Mouse (Mus musculus) stomach, postnatal 0 days (tissue): ENCODE results near the gene Wasf2. TPM values are rescaled to one million over a fixed set of nuclear protein-coding genes. Genes with fewer than 3 reads are reported as not detected.

ENCODE experiments used
- ATAC-seq: fragments of 200-750 bp; cut with Nextera tagmentation; 2 replicates; pipeline ENCODE4 v1.8.0; 2017; ENCODE audit not compliant: low FRiP score, low TSS enrichment
- DNase-seq: peaks from one replicate; pipeline ENCODE4 v3.0.0-alpha.2; 2016; ENCODE audit warnings: low spot score
- H3K27ac ChIP-seq: fragments of 300-500 bp; sonication (generic); replicated peaks from 2 replicates; pipeline ENCODE4 v1.5.1; 2014; ENCODE audit warnings: mild to moderate bottlenecking, control low read depth
- H3K27me3 ChIP-seq: fragments of 300-500 bp; sonication (generic); 2 replicates; pipeline ENCODE4 v1.6.1; 2014; ENCODE audit warnings: low read length; ENCODE audit not compliant: control insufficient read depth, insufficient read depth
- H3K36me3 ChIP-seq: fragments of 300-500 bp; sonication (generic); 2 replicates; pipeline ENCODE4 v1.6.1; 2014; ENCODE audit warnings: low read length, mixed read lengths; ENCODE audit not compliant: control insufficient read depth, insufficient read depth
- H3K4me1 ChIP-seq: fragments of 300-500 bp; sonication (generic); replicated peaks from 2 replicates; pipeline ENCODE4 v1.6.1; 2014; ENCODE audit warnings: antibody characterized with exemption; ENCODE audit not compliant: control insufficient read depth, insufficient read depth
- H3K4me2 ChIP-seq: fragments of 300-500 bp; sonication (generic); replicated peaks from 2 replicates; pipeline ENCODE4 v1.6.1; 2014; ENCODE audit warnings: low read depth, mild to moderate bottlenecking, control low read depth, moderate library complexity
- H3K4me3 ChIP-seq: fragments of 300-500 bp; sonication (generic); 2 replicates; pipeline ENCODE4 v1.5.1; 2014; ENCODE audit warnings: low read depth, low read length, control low read depth
- H3K9ac ChIP-seq: fragments of 300-500 bp; sonication (generic); 2 replicates; pipeline ENCODE4 v1.6.1; 2014; ENCODE audit warnings: mild to moderate bottlenecking, low read length, control low read depth, mixed read lengths
- H3K9me3 ChIP-seq: fragments of 300-500 bp; sonication (generic); 2 replicates; pipeline ENCODE4 v1.6.1; 2016; ENCODE audit warnings: low read length; ENCODE audit not compliant: control insufficient read depth
- CTCF ChIP-seq: IDR thresholded peaks from 2 replicates; pipeline ENCODE4 v1.5.1; 2016; ENCODE audit warnings: antibody characterized with exemption, low read depth, mild to moderate bottlenecking, moderate library complexity
- EP300 ChIP-seq: optimal IDR thresholded peaks from 2 replicates; pipeline ENCODE3; 2016; ENCODE audit warnings: antibody characterized with exemption
- WGBS: fragments of 180-500 bp; shearing (Covaris S2); extraction: QIAGEN DNeasy Blood & Tissue Kit; methylation state at CpG from one replicate; pipeline ENCODE4 v1.1.7; 2014; 5-methylcytosine and 5-hydroxymethylcytosine counted together
- polyA plus RNA-seq: library from polyadenylated mRNA; unstranded; fragments of >200 nt; fragmentation: Nextera tagmentation; extraction: Ambion mirVana; gene quantifications from 2 replicates; pipeline ENCODE4 v1.2.1, GENCODE M21; 2015

The Wasf2 gene
- polyA plus RNA-seq, 1 experiment from 2014 or later = 84.2 TPM

- no peak for TF ChIP-seq EP300
- no peak for TF ChIP-seq CTCF
- no peaks in the 10 kb centered on the region; the same call in 1 of the 2 replicates for H3K4me1 ChIP-seq
- no peaks in the 10 kb centered on the region for H3K9me3 ChIP-seq
- ATAC-seq (no peak), DNase-seq (no peak)
- H3K27me3 ChIP-seq = no peaks in the 10 kb centered on the region
- H3K27ac ChIP-seq = no peak overlapping the region
- H3K36me3 ChIP-seq = 0 out of 2 replicates have a peak, but pooled peaks cover 2% of the 10 kb centered on the region
- WGBS = 83% methylated on average over 8 of the region's 8 CpGs
- no peak overlapping the region for H3K4me3 ChIP-seq
- H3K9ac ChIP-seq = no peak overlapping the region
- no peak overlapping the region for H3K4me2 ChIP-seq
These were observed 29.9 kb downstream of the Wasf2 start for GRCm38 (mm10) chr4:133160211-133160610.

GRCm38 (mm10) chr4:133160821-133161220 is 30.5 kb downstream of the Wasf2 start:
- Histone ChIP-seq H3K9ac (no peak overlapping the region), H3K4me2 (no peak overlapping the region), H3K4me1 (no peaks in the 10 kb centered on the region; the same call in 1 of the 2 replicates), H3K36me3 (0 out of 2 replicates have a peak, but pooled peaks cover 2% of the 10 kb centered on the region), H3K27me3 (no peaks in the 10 kb centered on the region), H3K27ac (no peak overlapping the region), H3K9me3 (no peaks in the 10 kb centered on the region), H3K4me3 (no peak overlapping the region)
- no peak for ATAC-seq
- WGBS = 68% methylated on average over 4 of the region's 4 CpGs
- no peak for TF ChIP-seq CTCF
- no peak for TF ChIP-seq EP300
- no peak for DNase-seq

GRCm38 (mm10) chr4:133162196-133162595 is 31.9 kb downstream of the Wasf2 start:
- no peaks in the 10 kb centered on the region for H3K9me3 ChIP-seq
- 63% methylated on average over 6 of the region's 6 CpGs for WGBS
- no peak overlapping the region for H3K4me2 ChIP-seq
- H3K4me1 ChIP-seq = no peaks in the 10 kb centered on the region; the same call in 1 of the 2 replicates
- H3K9ac ChIP-seq = no peak overlapping the region
- no peak overlapping the region for H3K27ac ChIP-seq
- no peak for TF ChIP-seq CTCF
- no peak overlapping the region for H3K4me3 ChIP-seq
- no peak for ATAC-seq
- no peaks in the 10 kb centered on the region for H3K27me3 ChIP-seq
- H3K36me3 ChIP-seq = 0 out of 2 replicates have a peak, but pooled peaks cover 2% of the 10 kb centered on the region
- no peak for DNase-seq

- H3K4me3 ChIP-seq = no peak overlapping the region
- WGBS = 80% methylated on average over 9 of the region's 9 CpGs
- H3K9ac ChIP-seq = no peak overlapping the region
- DNase-seq = no peak
- ATAC-seq = no peak
- H3K36me3 ChIP-seq = no peaks in the 10 kb centered on the region
- H3K4me2 ChIP-seq = no peak overlapping the region
- no peaks in the 10 kb centered on the region for H3K27me3 ChIP-seq
- no peak overlapping the region; the same call in 1 of the 2 replicates for H3K27ac ChIP-seq
- no peak for TF ChIP-seq EP300
- H3K4me1 ChIP-seq = peaks cover 2% of the 10 kb centered on the region; the same call in 1 of the 2 replicates
- no peaks in the 10 kb centered on the region for H3K9me3 ChIP-seq
These were observed 36.5 kb downstream of the Wasf2 start for GRCm38 (mm10) chr4:133166773-133167172.

- Histone ChIP-seq H3K4me1 (peaks cover 2% of the 10 kb centered on the region; the same call in 1 of the 2 replicates), H3K9me3 (no peaks in the 10 kb centered on the region), H3K4me3 (no peak overlapping the region), H3K4me2 (0 out of 2 replicates have a peak overlapping the region, but pooled peaks have one; percentile 1), H3K36me3 (no peaks in the 10 kb centered on the region), H3K9ac (peak overlapping the region; percentile 1; the same call in 1 of the 2 replicates), H3K27ac (peak overlapping the region; percentile 84), H3K27me3 (no peaks in the 10 kb centered on the region)
- 59% methylated on average over 10 of the region's 10 CpGs for WGBS
- peak; percentile 57 for DNase-seq
- TF ChIP-seq CTCF (no peak), EP300 (no peak)
- peak; percentile 91 for ATAC-seq
These were observed 39.1 kb downstream of the Wasf2 start for GRCm38 (mm10) chr4:133169237-133170055.

- Histone ChIP-seq H3K27ac (peak overlapping the region; percentile 84), H3K36me3 (no peaks in the 10 kb centered on the region), H3K4me2 (0 out of 2 replicates have a peak overlapping the region, but pooled peaks have one; percentile 1), H3K9me3 (no peaks in the 10 kb centered on the region), H3K9ac (no peak overlapping the region), H3K4me3 (no peak overlapping the region), H3K4me1 (peaks cover 2% of the 10 kb centered on the region; the same call in 1 of the 2 replicates), H3K27me3 (no peaks in the 10 kb centered on the region)
- WGBS = 67% methylated on average over 3 of the region's 3 CpGs
- no peak for DNase-seq
- ATAC-seq = no peak
- TF ChIP-seq EP300 = no peak
These were observed 39.8 kb downstream of the Wasf2 start for GRCm38 (mm10) chr4:133170056-133170524.
